ENCODE assay signal across 10 mouse cellular contexts in genomic region chr15:6579194-6579768, GRCm38 (mm10). TPM values are rescaled to one million over a fixed set of nuclear protein-coding genes. Genes with fewer than 3 reads are reported as not detected.
DNase-seq lines count a peak whose midpoint lies in the region; ATAC-seq lines count a peak whose summit lies in the region.
"Had no signal": no experiment of that assay in that cellular context is flagged by ENCODE, and none has a peak within 500 bp of the region (broad histone marks: within the 10 kb centered on the region; RNA-seq: fewer than 3 reads in every experiment).

No protein-coding gene starts in this region.

- no peak overlapping the region for H3K27ac ChIP-seq in heart, embryonic 13.5 days (replicated peaks)
- H3K27ac ChIP-seq in heart, embryonic 10.5 days: no peak overlapping the region
- H3K27ac ChIP-seq in liver, embryonic 13.5 days: no peak overlapping the region
- H3K27ac ChIP-seq in midbrain, embryonic 16.5 days (ENCODE audit: low read length): no peak overlapping the region
- H3K27ac ChIP-seq: hindbrain, embryonic 15.5 days had no signal

- no peak for DNase-seq in heart, embryonic 10.5 days (ENCODE audit: low spot score)
- peak; percentile 45 for DNase-seq in thymus, postnatal 25 days
- no peak for DNase-seq in thymus, adult 18-20 months
- no peak for DNase-seq in liver, embryonic 13.5 days
- DNase-seq in frontal cortex, postnatal 25 days (ENCODE audit: low spot score in 2 of 2): no peak
- DNase-seq: cerebellum, postnatal 10 days had no signal

- peaks cover 6% of the 10 kb centered on the region; the same call in 1 of the 2 replicates for H3K4me1 ChIP-seq in heart, embryonic 13.5 days
- no peaks in the 10 kb centered on the region for H3K4me1 ChIP-seq in heart, embryonic 10.5 days
- peaks cover 36% of the 10 kb centered on the region for H3K4me1 ChIP-seq in liver, embryonic 13.5 days (replicated peaks)
- no peaks in the 10 kb centered on the region for H3K4me1 ChIP-seq in midbrain, embryonic 16.5 days (ENCODE audit: control insufficient read depth, insufficient read depth, low read length)
- H3K4me1 ChIP-seq: hindbrain, embryonic 15.5 days had no signal

- no peak for ATAC-seq in heart, embryonic 13.5 days (ENCODE audit: extremely low read depth, insufficient number of reproducible peaks, low FRiP score, low TSS enrichment)
- no peak for ATAC-seq in liver, embryonic 13.5 days (ENCODE audit: low read depth)
- no peak for ATAC-seq in frontal cortex, adult (ENCODE audit: low TSS enrichment)
- no peak for ATAC-seq in midbrain, embryonic 16.5 days

- H3K27me3 ChIP-seq in heart, embryonic 13.5 days (replicated peaks): no peaks in the 10 kb centered on the region
- no peaks in the 10 kb centered on the region for H3K27me3 ChIP-seq in heart, embryonic 10.5 days (ENCODE audit: insufficient read depth, poor library complexity, severe bottlenecking)
- no peaks in the 10 kb centered on the region for H3K27me3 ChIP-seq in liver, embryonic 13.5 days
- no peaks in the 10 kb centered on the region for H3K27me3 ChIP-seq in midbrain, embryonic 16.5 days (ENCODE audit: control insufficient read depth, insufficient read depth, low read depth, low read length)
- H3K27me3 ChIP-seq: hindbrain, embryonic 15.5 days had no signal

- H3K4me2 ChIP-seq in heart, embryonic 13.5 days: peak overlapping the region; percentile 44
- peak overlapping the region; percentile 35 for H3K4me2 ChIP-seq in liver, embryonic 13.5 days
- H3K4me2 ChIP-seq in midbrain, embryonic 16.5 days (ENCODE audit: low read length): no peak overlapping the region
- H3K4me2 ChIP-seq: hindbrain, embryonic 15.5 days had no signal

- H3K4me3 ChIP-seq in heart, embryonic 13.5 days: peak overlapping the region; percentile 4; the same call in 1 of the 2 replicates
- no peak overlapping the region for H3K4me3 ChIP-seq in heart, embryonic 10.5 days
- H3K4me3 ChIP-seq in liver, embryonic 13.5 days (replicated peaks): peak overlapping the region; percentile 10; the same call in 1 of the 2 replicates
- H3K4me3 ChIP-seq in midbrain, embryonic 16.5 days (ENCODE audit: low read depth, low read length): no peak overlapping the region
- H3K4me3 ChIP-seq: hindbrain, embryonic 15.5 days had no signal

- H3K36me3 ChIP-seq in heart, embryonic 13.5 days: no peaks in the 10 kb centered on the region
- H3K36me3 ChIP-seq in heart, embryonic 10.5 days: no peaks in the 10 kb centered on the region
- 0 out of 2 replicates have a peak, but pooled peaks cover 3% of the 10 kb centered on the region for H3K36me3 ChIP-seq in liver, embryonic 13.5 days
- no peaks in the 10 kb centered on the region for H3K36me3 ChIP-seq in midbrain, embryonic 16.5 days (ENCODE audit: control insufficient read depth, insufficient read depth, low read length)
- H3K36me3 ChIP-seq: hindbrain, embryonic 15.5 days had no signal

- no peak overlapping the region for H3K9ac ChIP-seq in heart, embryonic 13.5 days
- no peak overlapping the region for H3K9ac ChIP-seq in liver, embryonic 13.5 days
- H3K9ac ChIP-seq in midbrain, embryonic 16.5 days (ENCODE audit: low read depth, low read length): no peak overlapping the region
- H3K9ac ChIP-seq: hindbrain, embryonic 15.5 days had no signal

- no peaks in the 10 kb centered on the region for H3K9me3 ChIP-seq in heart, embryonic 13.5 days
- H3K9me3 ChIP-seq in heart, embryonic 10.5 days: no peaks in the 10 kb centered on the region
- H3K9me3 ChIP-seq in liver, embryonic 13.5 days (replicated peaks): no peaks in the 10 kb centered on the region
- H3K9me3 ChIP-seq in midbrain, embryonic 16.5 days (replicated peaks; ENCODE audit: control insufficient read depth, low read length, poor library complexity, severe bottlenecking): no peaks in the 10 kb centered on the region
- H3K9me3 ChIP-seq: hindbrain, embryonic 15.5 days had no signal

- 55% methylated on average over 15 of the region's 15 CpGs for WGBS in heart, embryonic 13.5 days
- WGBS in heart, embryonic 10.5 days: 66% methylated on average over 15 of the region's 15 CpGs
- 33% methylated on average over 15 of the region's 15 CpGs for WGBS in liver, embryonic 13.5 days (ENCODE audit: insufficient replicate concordance)
- 85% methylated on average over 15 of the region's 15 CpGs for WGBS in midbrain, embryonic 16.5 days

RNA-seq across cellular contexts. Expression of gene Fyb, which starts 56.6 kb away (rescaled TPM):
- 3.5 and 6.2 TPM in 2 replicates for polyA plus RNA-seq in heart, embryonic 13.5 days (2015; fragmentation: Nextera tagmentation; extraction: Ambion mirVana)
- polyA plus RNA-seq in heart, embryonic 10.5 days (2016; fragmentation: Nextera tagmentation; extraction: Ambion mirVana): 2.1 and 4.7 TPM in 2 replicates
- 27.5 and 31.4 TPM in 2 replicates for polyA plus RNA-seq in liver, embryonic 13.5 days (2015; fragmentation: Nextera tagmentation; extraction: Ambion mirVana)
- polyA plus RNA-seq in midbrain, embryonic 16.5 days (2015; fragmentation: Nextera tagmentation; extraction: Ambion mirVana): 2.0 and 3.1 TPM in 2 replicates

Comparison
In these comparisons a context has a peak if more than half of its experiments do, and no peak if none do; other contexts are left out.
1. H3K4me3 ChIP-seq: peak in heart, embryonic 13.5 days (single experiment) and liver, embryonic 13.5 days (single experiment); none in heart, embryonic 10.5 days (single experiment) and midbrain, embryonic 16.5 days (single experiment).